Mouse (Mus musculus): ENCODE measurements around the gene Grsf1. TPM values are rescaled to one million over a fixed set of nuclear protein-coding genes. Genes with fewer than 3 reads are reported as not detected.

The Grsf1 gene
- polyA plus RNA-seq, 1 experiment, result 12.0 TPM

- Histone ChIP-seq H3K36me3 (ENCODE audit: control insufficient read depth, insufficient read depth, low read length) (peaks cover 13% of the 10 kb centered on the region), H3K27me3 (ENCODE audit: control insufficient read depth, insufficient read depth, low read length) (no peaks in the 10 kb centered on the region), H3K4me3 (ENCODE audit: extremely low read depth, insufficient read depth, insufficient read length) (no peak overlapping the region), H3K27ac (ENCODE audit: insufficient read depth, low read length) (no peak overlapping the region), H3K4me1 (ENCODE audit: control insufficient read depth, insufficient read depth, insufficient read length) (no peaks in the 10 kb centered on the region)
- TF ChIP-seq POLR2A (IDR thresholded peaks at IDR 0.05; ENCODE audit: low read depth, low read length), result no peak
- no peak for TF ChIP-seq CTCF (IDR thresholded peaks at IDR 0.05; ENCODE audit: extremely low read depth, insufficient read depth, insufficient read length, insufficient replicate concordance)
- no peak for DNase-seq (ENCODE audit: low read depth in 1 of 2, low spot score in 2 of 2)
- WGBS, result 88% methylated on average over 17 of the region's 17 CpGs
These were observed 26.5 kb downstream of the Grsf1 start for GRCm38 (mm10) chr5:88649250-88650173.

- no peaks in the 10 kb centered on the region for H3K4me1 ChIP-seq (ENCODE audit: control insufficient read depth, insufficient read depth, insufficient read length)
- peaks cover 15% of the 10 kb centered on the region for H3K36me3 ChIP-seq (ENCODE audit: control insufficient read depth, insufficient read depth, low read length)
- H3K27me3 ChIP-seq (ENCODE audit: control insufficient read depth, insufficient read depth, low read length), result no peaks in the 10 kb centered on the region
- H3K27ac ChIP-seq (ENCODE audit: insufficient read depth, low read length), result no peak overlapping the region
- H3K4me3 ChIP-seq (ENCODE audit: extremely low read depth, insufficient read depth, insufficient read length), result no peak overlapping the region
- DNase-seq (ENCODE audit: low read depth in 1 of 2, low spot score in 2 of 2), result no peak
- TF ChIP-seq POLR2A (IDR thresholded peaks at IDR 0.05; ENCODE audit: low read depth, low read length), result no peak
- TF ChIP-seq CTCF (IDR thresholded peaks at IDR 0.05; ENCODE audit: extremely low read depth, insufficient read depth, insufficient read length, insufficient replicate concordance), result no peak
- 72% methylated on average over 5 of the region's 5 CpGs for WGBS
These were observed 30.6 kb downstream of the Grsf1 start for GRCm38 (mm10) chr5:88645405-88645804.

GRCm38 (mm10) chr5:88644901-88645300, 31.1 kb downstream of the Grsf1 start:
- Histone ChIP-seq H3K4me1 (ENCODE audit: control insufficient read depth, insufficient read depth, insufficient read length) (no peaks in the 10 kb centered on the region), H3K36me3 (ENCODE audit: control insufficient read depth, insufficient read depth, low read length) (peaks cover 13% of the 10 kb centered on the region), H3K27ac (ENCODE audit: insufficient read depth, low read length) (no peak overlapping the region), H3K4me3 (ENCODE audit: extremely low read depth, insufficient read depth, insufficient read length) (no peak overlapping the region), H3K27me3 (ENCODE audit: control insufficient read depth, insufficient read depth, low read length) (no peaks in the 10 kb centered on the region)
- no peak for TF ChIP-seq CTCF (IDR thresholded peaks at IDR 0.05; ENCODE audit: extremely low read depth, insufficient read depth, insufficient read length, insufficient replicate concordance)
- no peak for TF ChIP-seq POLR2A (IDR thresholded peaks at IDR 0.05; ENCODE audit: low read depth, low read length)
- WGBS, result 86% methylated on average over 2 of the region's 2 CpGs
- no peak for DNase-seq (ENCODE audit: low read depth in 1 of 2, low spot score in 2 of 2)

- DNase-seq (ENCODE audit: low read depth in 1 of 2, low spot score in 2 of 2), result no peak
- WGBS, result 89% methylated on average over 9 of the region's 9 CpGs
- no peak for TF ChIP-seq CTCF (IDR thresholded peaks at IDR 0.05; ENCODE audit: extremely low read depth, insufficient read depth, insufficient read length, insufficient replicate concordance)
- TF ChIP-seq POLR2A (IDR thresholded peaks at IDR 0.05; ENCODE audit: low read depth, low read length), result no peak
- H3K27ac ChIP-seq (ENCODE audit: insufficient read depth, low read length), result no peak overlapping the region
- no peaks in the 10 kb centered on the region for H3K4me1 ChIP-seq (ENCODE audit: control insufficient read depth, insufficient read depth, insufficient read length)
- H3K4me3 ChIP-seq (ENCODE audit: extremely low read depth, insufficient read depth, insufficient read length), result no peak overlapping the region
- H3K36me3 ChIP-seq (ENCODE audit: control insufficient read depth, insufficient read depth, low read length), result peaks cover 11% of the 10 kb centered on the region
- no peaks in the 10 kb centered on the region for H3K27me3 ChIP-seq (ENCODE audit: control insufficient read depth, insufficient read depth, low read length)
These were observed 32.5 kb downstream of the Grsf1 start for GRCm38 (mm10) chr5:88643491-88643890.

GRCm38 (mm10) chr5:88642786-88643185, 33.2 kb downstream of the Grsf1 start:
- Histone ChIP-seq H3K27ac (ENCODE audit: insufficient read depth, low read length) (no peak overlapping the region), H3K27me3 (ENCODE audit: control insufficient read depth, insufficient read depth, low read length) (no peaks in the 10 kb centered on the region), H3K4me3 (ENCODE audit: extremely low read depth, insufficient read depth, insufficient read length) (no peak overlapping the region), H3K36me3 (ENCODE audit: control insufficient read depth, insufficient read depth, low read length) (peaks cover 10% of the 10 kb centered on the region), H3K4me1 (ENCODE audit: control insufficient read depth, insufficient read depth, insufficient read length) (no peaks in the 10 kb centered on the region)
- 85% methylated on average over 9 of the region's 9 CpGs for WGBS
- DNase-seq (ENCODE audit: low read depth in 1 of 2, low spot score in 2 of 2), result no peak
- TF ChIP-seq CTCF (IDR thresholded peaks at IDR 0.05; ENCODE audit: extremely low read depth, insufficient read depth, insufficient read length, insufficient replicate concordance) (no peak), POLR2A (IDR thresholded peaks at IDR 0.05; ENCODE audit: low read depth, low read length) (no peak)

GRCm38 (mm10) chr5:88634076-88634475, 41.9 kb downstream of the Grsf1 start:
- H3K4me3 ChIP-seq (ENCODE audit: extremely low read depth, insufficient read depth, insufficient read length), result no peak overlapping the region
- peaks cover 5% of the 10 kb centered on the region for H3K36me3 ChIP-seq (ENCODE audit: control insufficient read depth, insufficient read depth, low read length)
- TF ChIP-seq CTCF (IDR thresholded peaks at IDR 0.05; ENCODE audit: extremely low read depth, insufficient read depth, insufficient read length, insufficient replicate concordance) (no peak), POLR2A (IDR thresholded peaks at IDR 0.05; ENCODE audit: low read depth, low read length) (no peak)
- no peaks in the 10 kb centered on the region for H3K4me1 ChIP-seq (ENCODE audit: control insufficient read depth, insufficient read depth, insufficient read length)
- 87% methylated on average over 5 of the region's 5 CpGs for WGBS
- no peak for DNase-seq (ENCODE audit: low read depth in 1 of 2, low spot score in 2 of 2)
- H3K27me3 ChIP-seq (ENCODE audit: control insufficient read depth, insufficient read depth, low read length), result no peaks in the 10 kb centered on the region
- H3K27ac ChIP-seq (ENCODE audit: insufficient read depth, low read length), result no peak overlapping the region

GRCm38 (mm10) chr5:88632463-88632862, 43.5 kb downstream of the Grsf1 start:
- Histone ChIP-seq H3K27me3 (ENCODE audit: control insufficient read depth, insufficient read depth, low read length) (no peaks in the 10 kb centered on the region), H3K36me3 (ENCODE audit: control insufficient read depth, insufficient read depth, low read length) (peaks cover 3% of the 10 kb centered on the region), H3K4me1 (ENCODE audit: control insufficient read depth, insufficient read depth, insufficient read length) (no peaks in the 10 kb centered on the region), H3K27ac (ENCODE audit: insufficient read depth, low read length) (no peak overlapping the region), H3K4me3 (ENCODE audit: extremely low read depth, insufficient read depth, insufficient read length) (no peak overlapping the region)
- TF ChIP-seq POLR2A (IDR thresholded peaks at IDR 0.05; ENCODE audit: low read depth, low read length) (no peak), CTCF (IDR thresholded peaks at IDR 0.05; ENCODE audit: extremely low read depth, insufficient read depth, insufficient read length, insufficient replicate concordance) (no peak)
- 90% methylated on average over 9 of the region's 9 CpGs for WGBS
- no peak for DNase-seq (ENCODE audit: low read depth in 1 of 2, low spot score in 2 of 2)
